Mouse (Mus musculus) embryonic fibroblast, embryonic 13.5 days (primary cell): Measurements from ENCODE around the gene Tnnt3. TPM values are rescaled to one million over a fixed set of nuclear protein-coding genes. Genes with fewer than 3 reads are reported as not detected.

Source experiments
- H3K27ac ChIP-seq: 2 replicates; pipeline ENCODE4 v1.5.1; 2012; ENCODE audit warnings: low read length, control low read depth, inconsistent platforms; ENCODE audit not compliant: insufficient read depth
- H3K4me1 ChIP-seq: 2 replicates; pipeline ENCODE4 v1.6.1; 2011; ENCODE audit warnings: low read length; ENCODE audit not compliant: control insufficient read depth, insufficient read depth
- H3K4me3 ChIP-seq: 2 replicates; pipeline ENCODE4 v1.5.1; 2011; ENCODE audit warnings: mild to moderate bottlenecking, control low read depth, low read length; ENCODE audit not compliant: insufficient read depth
- CTCF ChIP-seq: IDR thresholded peaks from 2 replicates; pipeline ENCODE4 v1.5.1; 2011; ENCODE audit warnings: mild to moderate bottlenecking, control low read depth, low read length, moderate library complexity, borderline replicate concordance; ENCODE audit not compliant: insufficient read depth
- POLR2A ChIP-seq: IDR thresholded peaks from 2 replicates; pipeline ENCODE4 v1.6.1; 2011; ENCODE audit warnings: low read depth, mild to moderate bottlenecking, control low read depth, low read length, moderate library complexity
- polyA plus RNA-seq: library from polyadenylated mRNA; stranded (reverse); fragments of >200 nt; gene quantifications from 2 replicates; pipeline ENCODE4 v1.2.4, GENCODE M21; 2011; ENCODE audit warnings: low read depth; ENCODE audit not compliant: missing spikeins, insufficient read length

Tnnt3 gene
- polyA plus RNA-seq, 1 experiment = 1.4 TPM

DNA sequence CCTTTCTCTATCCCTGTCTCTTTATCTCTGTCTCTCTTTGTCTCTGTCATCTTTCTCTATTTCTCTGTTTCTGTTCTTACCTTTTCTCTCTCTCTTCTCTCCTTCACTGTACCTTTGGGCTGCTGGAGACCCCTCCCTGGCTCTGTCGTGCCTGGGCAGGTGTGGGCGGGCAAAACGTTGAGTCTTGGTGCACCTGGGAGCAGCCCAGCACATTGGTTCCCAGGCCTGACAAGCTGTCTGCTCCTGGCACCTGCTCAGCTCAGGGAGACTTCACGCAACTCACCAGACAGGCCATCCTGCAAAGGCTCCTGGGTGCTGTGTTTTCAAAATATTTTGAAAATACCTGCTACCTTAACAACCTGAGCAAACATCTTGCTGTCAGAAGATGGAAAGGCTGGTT, 4.6 kb downstream of the Tnnt3 start:
- Histone ChIP-seq H3K4me3 (no peak overlapping the region), H3K4me1 (no peaks in the 10 kb centered on the region), H3K27ac (no peak overlapping the region)
- TF ChIP-seq POLR2A (no peak), CTCF (no peak)

DNA sequence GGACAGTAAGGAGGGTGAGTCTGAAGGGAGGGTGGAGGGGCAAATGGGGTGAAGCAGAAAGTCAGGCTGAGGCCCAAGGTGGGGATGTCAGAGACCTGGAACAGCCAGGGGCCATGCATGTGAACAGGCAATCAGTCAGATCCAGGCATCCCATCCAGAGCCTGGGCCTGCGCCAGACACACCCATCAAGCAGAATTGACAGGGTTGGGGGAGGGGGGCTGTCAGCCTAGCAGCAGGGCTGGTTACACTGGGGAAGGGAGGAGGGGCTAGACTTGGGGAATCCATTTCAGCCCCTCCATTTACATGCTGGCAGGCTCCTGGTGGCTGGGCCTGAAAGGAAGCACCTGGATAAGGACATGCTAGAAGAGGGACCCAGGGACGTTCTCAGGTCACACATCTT, 7.3 kb downstream of the Tnnt3 start:
- TF ChIP-seq CTCF (no peak), POLR2A (no peak)
- H3K4me3 ChIP-seq = no peak overlapping the region
- no peaks in the 10 kb centered on the region for H3K4me1 ChIP-seq
- H3K27ac ChIP-seq = no peak overlapping the region

DNA sequence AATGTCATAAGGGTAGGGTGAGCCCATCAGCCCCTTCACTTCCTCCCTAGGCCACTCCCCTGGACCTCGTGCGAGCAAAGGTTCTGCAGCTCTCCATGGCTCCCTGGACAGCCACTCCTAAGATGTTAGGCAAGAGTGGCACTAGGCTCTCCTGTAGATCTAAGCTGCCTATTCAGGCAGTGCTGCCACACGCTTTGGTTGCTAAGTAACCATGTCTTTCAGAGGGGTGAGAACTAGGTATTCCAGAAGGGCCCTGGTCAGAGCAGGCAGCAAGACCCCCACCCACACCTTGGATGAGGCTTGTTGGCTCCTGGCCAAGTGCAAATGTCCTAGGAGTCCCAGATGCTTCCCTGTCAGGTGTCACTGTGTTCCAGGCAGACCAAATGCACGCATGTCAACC, 7.9 kb downstream of the Tnnt3 start:
- TF ChIP-seq POLR2A (no peak), CTCF (no peak)
- Histone ChIP-seq H3K4me3 (no peak overlapping the region), H3K4me1 (no peaks in the 10 kb centered on the region)

DNA sequence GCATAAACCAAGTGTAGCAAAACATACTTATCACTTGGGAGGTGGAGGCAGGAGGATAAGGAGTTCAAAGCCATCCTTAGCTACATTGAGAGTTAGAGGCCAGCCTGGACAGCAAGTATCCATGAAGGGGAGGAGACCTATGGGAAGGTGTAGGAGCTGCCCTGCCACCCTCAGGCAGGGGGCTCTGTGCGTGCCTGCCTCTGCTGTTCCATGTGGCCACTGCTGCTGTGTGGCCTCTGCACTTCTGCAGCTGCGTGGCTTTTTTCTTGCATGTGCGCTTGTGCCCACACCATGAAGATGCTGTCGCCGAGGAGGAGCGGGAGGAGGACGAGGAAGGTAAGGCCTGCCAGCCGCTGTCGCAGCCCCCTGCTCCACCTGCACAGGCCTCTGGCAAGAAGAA, 8.8 kb downstream of the Tnnt3 start:
- H3K4me1 ChIP-seq = no peaks in the 10 kb centered on the region
- no peak overlapping the region for H3K27ac ChIP-seq
- H3K4me3 ChIP-seq = no peak overlapping the region
- TF ChIP-seq CTCF (no peak), POLR2A (no peak)

More for the DNA sequence above, 7.9 kb downstream of the Tnnt3 start:
- H3K27ac ChIP-seq = no peak overlapping the region

DNA sequence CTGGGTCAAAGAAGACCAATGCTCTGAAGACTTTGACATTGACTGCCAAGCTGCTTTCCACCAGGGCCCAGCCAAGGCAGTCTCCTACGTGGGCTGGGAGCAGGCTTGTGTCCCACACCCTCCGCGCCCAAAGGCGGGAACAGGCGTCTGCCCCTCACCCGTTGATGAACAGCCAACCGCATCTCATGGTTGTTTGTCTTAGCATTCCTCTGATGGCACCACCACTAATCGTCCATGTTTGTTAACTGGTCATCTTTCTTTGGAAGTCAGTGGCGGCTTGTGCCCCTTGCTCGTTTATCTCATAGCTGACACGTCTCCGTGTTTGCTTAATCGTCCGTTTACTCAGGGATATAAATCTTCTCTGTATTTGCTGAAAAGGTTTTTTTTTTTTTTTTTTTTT, 10.9 kb downstream of the Tnnt3 start:
- TF ChIP-seq POLR2A (no peak), CTCF (no peak)
- H3K4me1 ChIP-seq = no peaks in the 10 kb centered on the region
- H3K27ac ChIP-seq = no peak overlapping the region; the same call in 1 of the 2 replicates
- H3K4me3 ChIP-seq = no peak overlapping the region

DNA sequence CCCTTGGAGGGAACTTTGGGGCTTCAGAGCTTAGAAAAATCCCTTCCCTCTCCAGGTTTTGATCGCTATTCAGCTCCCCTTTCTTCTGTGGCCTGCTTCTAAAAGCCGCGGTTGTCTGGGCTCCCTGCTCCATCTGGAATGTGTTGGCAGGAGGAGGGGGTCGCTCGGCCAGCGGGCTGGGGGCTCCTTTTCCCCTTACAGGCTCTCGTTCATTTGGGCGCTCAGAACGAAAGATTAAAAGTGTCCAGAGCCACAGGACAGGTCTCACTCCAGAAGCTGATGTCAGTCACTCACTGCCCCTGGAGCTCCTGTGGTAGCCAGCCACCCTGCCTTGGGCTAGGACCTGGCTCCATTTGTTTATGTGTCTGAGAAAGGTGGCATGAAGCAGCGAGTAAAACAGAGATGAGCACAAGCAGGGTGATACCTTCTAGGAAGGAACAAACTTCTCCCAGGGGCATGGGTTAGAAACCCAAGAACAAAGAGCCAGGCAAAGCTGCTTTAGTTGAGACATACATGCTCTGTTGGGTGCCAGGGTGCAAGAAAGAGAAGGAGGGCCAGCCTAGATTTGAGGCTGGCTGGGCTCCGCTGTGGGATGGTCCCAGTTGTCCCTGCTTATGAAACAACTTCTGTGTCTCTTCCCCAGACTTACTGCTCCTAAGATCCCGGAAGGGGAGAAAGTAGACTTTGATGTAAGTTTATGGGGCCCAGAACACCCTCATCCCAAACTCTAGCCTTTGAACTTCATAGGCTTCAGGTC, 11.6 kb downstream of the Tnnt3 start:
- no peaks in the 10 kb centered on the region for H3K4me1 ChIP-seq

DNA sequence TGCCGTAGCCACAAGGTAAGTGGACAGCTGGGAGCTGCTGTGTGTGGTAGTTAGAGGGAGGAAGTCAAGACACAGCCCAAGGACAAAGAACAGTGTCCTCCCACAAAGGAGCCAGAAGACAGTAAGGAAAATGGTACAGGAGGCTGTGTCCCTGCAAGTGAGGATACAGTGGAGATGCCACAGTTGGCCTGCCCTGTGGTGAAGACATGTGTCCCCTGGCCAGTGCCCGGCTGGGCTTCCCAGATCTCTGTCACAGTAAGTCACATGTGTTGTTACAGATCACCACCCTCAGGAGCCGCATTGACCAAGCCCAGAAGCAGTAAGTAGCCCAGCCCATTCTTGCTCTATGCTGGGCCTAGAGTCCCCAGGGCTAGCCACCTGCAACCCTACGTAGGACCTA, 15.4 kb downstream of the Tnnt3 start:
- no peak for TF ChIP-seq POLR2A
- Histone ChIP-seq H3K4me3 (no peak overlapping the region), H3K4me1 (no peaks in the 10 kb centered on the region), H3K27ac (no peak overlapping the region)

More for the DNA sequence above, 11.6 kb downstream of the Tnnt3 start:
- Histone ChIP-seq H3K27ac (peak overlapping the region; percentile 51; the same call in 1 of the 2 replicates), H3K4me3 (no peak overlapping the region)
- no peak for TF ChIP-seq POLR2A
- TF ChIP-seq CTCF = no peak

DNA sequence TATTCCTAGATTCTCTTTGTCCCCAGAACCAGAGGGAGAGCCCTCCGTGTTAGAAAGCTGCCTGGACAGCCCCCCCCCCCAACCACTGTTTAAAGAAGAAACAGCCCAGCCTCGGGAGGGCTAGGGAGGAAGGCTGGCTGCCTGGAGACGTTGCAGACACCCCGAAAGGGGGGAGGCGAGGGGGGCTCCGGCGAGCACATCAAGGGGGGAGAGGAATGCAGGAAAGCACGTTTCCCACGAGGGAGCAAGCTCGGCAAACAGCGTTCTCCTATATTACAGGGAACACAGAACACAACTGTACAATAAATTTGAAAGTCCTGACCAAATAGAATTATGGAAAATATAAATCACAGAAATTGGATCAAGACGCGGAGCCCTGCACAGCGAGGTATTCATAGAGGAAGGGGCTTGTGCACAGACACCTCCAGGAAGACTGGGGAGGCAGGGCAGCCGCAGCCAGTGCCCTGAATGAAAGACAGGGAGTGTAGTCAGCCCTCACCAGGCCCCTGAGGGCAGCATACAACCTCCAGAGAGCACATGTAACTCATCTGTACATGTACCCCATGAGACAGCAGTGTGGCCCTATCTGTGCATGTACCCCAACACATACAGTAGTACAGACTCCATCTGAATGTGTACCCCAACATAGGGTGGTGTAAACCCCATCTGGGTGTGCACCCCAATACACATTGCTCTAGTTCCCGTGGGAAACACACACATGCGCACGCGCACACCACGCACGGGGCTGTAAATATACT, 17.8 kb downstream of the Tnnt3 start:
- H3K4me3 ChIP-seq = no peak overlapping the region
- H3K4me1 ChIP-seq = no peaks in the 10 kb centered on the region
- no peak for TF ChIP-seq CTCF
- no peak for TF ChIP-seq POLR2A
- H3K27ac ChIP-seq = no peak overlapping the region

DNA sequence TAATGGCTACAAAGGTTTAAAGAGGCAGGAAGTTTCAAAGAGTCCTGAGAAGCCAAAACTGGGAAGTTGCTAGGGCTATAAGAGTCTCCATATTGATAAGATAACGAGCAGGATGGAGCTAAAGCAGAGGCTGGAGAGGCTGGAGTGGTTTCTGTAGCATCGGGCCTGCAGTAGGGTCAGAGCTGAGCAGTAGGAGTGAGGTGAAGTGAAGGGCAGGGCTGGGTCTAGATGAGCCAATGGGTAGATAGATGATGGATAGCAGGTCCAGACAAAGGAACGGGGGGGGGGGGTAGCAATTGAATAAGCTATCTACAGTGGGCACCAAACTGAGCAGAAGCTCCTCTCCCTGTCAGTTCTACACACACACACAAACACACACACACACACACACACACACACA, 18.9 kb downstream of the Tnnt3 start:
- H3K27ac ChIP-seq = no peak overlapping the region
- TF ChIP-seq POLR2A (no peak), CTCF (no peak)
- H3K4me3 ChIP-seq = no peak overlapping the region
- no peaks in the 10 kb centered on the region for H3K4me1 ChIP-seq

DNA sequence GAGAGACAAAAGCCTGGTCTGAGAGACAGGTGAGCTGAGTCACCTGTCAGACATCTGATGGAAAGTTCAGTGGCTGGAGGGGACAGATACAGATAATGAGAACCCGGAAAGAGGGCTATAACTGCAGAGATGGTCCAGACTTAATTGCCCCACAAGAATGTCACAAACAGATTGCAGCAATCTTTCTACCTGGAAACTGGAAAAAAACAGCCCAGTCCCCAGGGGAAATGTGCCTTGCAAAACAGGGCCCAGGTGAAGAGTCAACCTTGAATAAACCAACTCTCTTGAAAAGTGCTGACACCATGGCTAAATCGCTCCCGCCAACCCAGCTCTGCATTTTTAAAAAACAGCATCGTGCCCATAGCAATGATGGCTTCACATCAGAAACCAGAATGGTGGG, 21.7 kb downstream of the Tnnt3 start:
- H3K27ac ChIP-seq = no peak overlapping the region
- H3K4me3 ChIP-seq = no peak overlapping the region
- H3K4me1 ChIP-seq = peaks cover 2% of the 10 kb centered on the region; the same call in 1 of the 2 replicates
- no peak for TF ChIP-seq CTCF
- TF ChIP-seq POLR2A = no peak
